Mouse (Mus musculus): ENCODE data around the gene Bdkrb2. TPM values are rescaled to one million over a fixed set of nuclear protein-coding genes. Genes with fewer than 3 reads are reported as not detected.

Gene Bdkrb2
- total RNA-seq, 4 experiments from 2014 or later = 0.68 to 1.3 (median 1.0) TPM

DNA sequence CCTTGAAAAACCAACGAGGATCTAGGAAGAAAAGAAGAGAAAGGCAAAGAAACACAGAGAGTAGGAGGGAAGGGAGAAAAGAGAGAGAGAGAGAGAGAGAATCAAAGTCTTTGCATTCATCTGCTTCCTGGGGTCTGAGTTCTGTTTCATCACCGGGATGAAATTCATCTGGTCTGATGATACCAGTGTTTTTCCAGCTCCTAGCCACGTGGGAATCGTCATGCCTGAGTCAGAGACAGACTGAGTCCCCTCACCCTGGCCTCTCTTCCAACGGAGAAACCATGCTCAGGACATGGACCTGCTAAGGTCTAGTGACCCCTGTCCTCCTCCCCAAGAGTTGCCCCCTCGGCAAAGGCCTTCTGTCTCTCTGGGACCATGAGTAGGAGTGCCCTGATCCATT is 16.5 kb upstream of the Bdkrb2 start:
- DNase-seq (ENCODE audit: low spot score in 2 of 2) = no peak

- no peak for DNase-seq (ENCODE audit: low spot score in 2 of 2)
These were observed 15.9 kb upstream of the Bdkrb2 start for GRCm38 (mm10) chr12:105547151-105547550.

DNA sequence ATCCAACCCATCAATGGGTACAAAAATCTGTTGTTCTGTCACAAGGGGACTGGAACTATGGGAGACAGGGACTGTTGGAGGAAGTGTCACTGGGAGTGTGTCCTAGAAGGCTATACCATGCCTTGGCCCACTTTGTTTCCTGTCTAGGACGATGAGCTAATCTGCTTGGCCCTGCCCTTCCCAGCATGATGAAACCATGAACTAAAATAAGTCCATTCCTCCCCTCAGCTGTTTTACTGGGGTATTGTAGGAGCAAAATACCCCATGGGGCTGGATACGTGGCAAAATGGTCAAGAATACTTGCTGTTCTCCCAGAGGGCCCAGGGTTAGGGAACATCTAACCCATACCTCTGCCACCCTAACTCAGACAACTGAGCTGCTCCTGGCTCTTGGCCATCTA is 15.0 kb upstream of the Bdkrb2 start:
- no peak for DNase-seq (ENCODE audit: low spot score in 2 of 2)

DNA sequence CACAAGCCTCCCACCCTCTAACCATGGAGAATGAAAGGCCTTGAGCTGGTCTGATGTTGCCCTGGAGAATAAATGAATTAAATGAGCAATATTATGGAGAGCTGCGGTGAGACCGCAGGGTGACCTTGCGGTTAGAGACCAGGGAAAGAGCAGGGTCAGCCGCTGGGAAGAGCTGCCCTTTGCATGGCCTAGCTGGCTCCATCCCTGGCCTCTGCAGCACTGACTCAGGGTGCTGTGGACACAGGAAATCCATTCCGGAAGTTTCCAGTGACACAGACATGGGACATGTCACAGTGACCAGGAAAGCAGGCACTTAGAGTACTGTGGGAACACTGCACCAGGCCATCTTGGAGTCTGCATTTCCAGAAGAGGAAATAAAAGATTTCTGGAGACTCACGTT is 14.1 kb upstream of the Bdkrb2 start:
- no peak for DNase-seq (ENCODE audit: low spot score in 2 of 2)

DNA sequence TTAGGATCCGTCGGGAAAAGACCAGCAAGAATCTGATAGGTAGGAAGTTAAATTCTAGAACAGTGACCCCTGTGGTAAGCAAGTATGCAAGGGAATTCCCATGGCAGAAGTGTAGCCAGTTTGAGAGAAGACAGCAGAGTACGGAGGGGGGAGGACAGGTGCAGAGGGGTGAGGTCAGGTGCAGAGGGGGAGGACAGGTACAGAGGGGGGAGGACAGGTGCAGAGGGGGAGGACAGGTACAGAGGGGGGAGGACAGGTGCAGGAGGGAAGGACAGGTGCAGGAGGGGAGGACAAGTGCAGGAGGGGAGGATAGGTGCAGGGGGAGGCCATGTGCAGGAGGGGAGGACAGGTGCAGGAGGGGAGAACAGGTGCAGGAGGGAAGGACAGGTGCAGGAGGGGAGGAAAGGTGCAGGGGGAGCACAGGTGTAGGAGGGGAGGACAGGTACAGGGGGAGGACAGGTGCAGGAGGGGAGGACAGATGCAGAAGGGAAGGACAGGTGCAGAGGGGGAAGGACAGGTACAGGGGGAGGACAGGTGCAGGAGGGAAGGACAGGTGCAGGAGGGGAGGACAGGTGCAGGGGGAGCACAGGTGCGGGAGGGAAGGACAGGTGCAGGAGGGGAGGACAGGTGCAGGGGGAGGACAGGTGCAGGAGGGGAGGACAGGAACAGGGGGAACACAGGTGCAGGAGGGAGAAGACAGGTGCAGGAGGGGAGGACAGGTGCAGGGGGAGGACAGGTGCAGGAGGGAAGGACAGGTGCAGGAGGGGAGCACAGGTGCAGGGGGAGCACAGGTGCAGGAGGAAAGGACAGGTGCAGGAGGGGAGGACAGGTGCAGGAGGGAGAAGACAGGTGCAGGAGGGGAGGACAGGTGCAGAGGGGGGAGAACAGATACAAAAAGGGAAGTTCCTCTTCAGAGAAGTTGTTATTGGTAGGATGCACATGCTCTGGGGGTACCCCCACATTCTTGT is 12.9 kb upstream of the Bdkrb2 start:
- no peak for DNase-seq (ENCODE audit: low spot score in 2 of 2)

DNA sequence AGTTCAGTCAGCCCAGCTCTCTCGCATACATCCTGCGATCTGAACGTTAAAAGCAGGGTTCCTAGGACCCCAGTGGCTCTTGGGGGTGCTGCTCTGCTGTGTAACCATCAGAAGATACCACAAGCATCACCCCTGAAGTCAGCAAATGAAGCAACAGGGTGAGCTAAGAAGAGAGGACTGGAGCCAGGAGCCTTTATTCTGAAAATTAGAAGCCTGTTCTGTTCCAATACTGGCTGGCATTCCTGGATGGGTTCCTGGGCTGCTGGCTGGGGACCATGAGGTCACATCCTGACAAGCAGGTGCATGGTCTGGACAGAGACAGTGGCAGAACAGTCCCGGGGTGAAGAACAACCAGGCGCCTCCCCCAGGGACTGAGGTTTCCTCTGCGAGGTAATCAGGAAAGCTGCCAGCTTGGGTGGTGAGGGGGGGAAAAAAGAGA is 11.5 kb upstream of the Bdkrb2 start:
- no peak for DNase-seq (ENCODE audit: low spot score in 2 of 2)

- no peak for DNase-seq (ENCODE audit: low spot score in 2 of 2)
These were observed 8.8 kb upstream of the Bdkrb2 start for GRCm38 (mm10) chr12:105554151-105554772.

GRCm38 (mm10) chr12:105555172-105555571 is 7.9 kb upstream of the Bdkrb2 start:
- no peak for DNase-seq (ENCODE audit: low spot score in 2 of 2)

DNA sequence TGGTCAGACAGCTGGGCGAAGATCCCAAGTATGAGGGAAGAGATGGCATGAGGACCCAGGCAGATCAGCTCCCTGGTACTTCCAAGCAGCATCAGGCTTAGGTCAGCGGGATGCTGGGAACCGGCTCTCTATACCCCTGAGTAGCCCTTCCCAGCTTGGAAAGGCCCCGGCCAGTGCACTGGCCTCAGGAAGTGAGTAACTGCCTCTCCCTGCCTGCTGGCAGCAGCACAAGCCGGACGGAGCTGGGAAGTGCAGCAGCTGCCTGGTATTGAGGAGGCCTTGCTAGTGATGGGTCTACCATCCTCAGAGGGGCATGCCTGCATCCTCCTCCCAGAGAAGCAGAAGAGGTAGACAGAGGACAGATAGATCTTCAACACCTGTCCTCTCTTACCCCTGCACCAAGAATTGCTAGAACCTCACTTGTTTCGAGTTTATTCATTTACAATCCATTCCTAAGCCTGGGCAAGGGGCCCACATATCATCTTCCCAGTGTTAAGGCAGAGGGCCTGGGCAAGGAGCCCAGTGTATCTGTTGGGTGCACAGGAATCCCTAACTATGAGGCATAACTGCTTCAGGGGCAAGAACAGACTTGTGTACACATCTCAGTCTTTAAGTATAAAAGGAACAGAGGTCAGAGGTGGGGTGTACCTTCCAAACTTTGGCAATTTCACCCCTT is 5.6 kb upstream of the Bdkrb2 start:
- DNase-seq (ENCODE audit: low spot score in 2 of 2) = no peak

DNA sequence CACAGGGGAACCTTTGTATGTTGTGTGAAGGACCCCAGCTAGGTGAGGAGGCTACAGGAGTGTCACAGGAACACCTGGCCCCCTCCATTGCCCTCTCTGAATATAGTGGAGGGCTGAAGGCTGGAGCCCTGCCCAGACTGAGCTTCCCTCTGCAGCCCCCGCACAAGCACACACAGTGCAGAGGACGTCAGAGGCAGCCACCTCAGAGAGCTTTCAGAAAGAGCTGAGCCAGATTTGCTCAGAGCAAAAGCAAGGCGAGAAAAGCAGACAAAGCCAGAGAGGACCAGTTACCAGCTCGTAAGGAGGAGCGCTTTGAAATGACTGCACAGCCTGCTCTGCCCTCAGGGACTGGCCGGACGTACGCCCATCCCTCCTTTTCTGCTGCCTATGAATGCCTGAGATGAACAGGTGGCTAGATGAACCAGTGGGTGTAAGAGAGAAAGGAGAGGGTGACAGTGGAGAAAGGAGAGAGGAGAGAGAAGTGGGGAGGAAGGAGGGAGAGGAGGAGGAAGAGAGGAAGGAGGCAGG is 2.0 kb upstream of the Bdkrb2 start:
- no peak for DNase-seq (ENCODE audit: low spot score in 2 of 2)

DNA sequence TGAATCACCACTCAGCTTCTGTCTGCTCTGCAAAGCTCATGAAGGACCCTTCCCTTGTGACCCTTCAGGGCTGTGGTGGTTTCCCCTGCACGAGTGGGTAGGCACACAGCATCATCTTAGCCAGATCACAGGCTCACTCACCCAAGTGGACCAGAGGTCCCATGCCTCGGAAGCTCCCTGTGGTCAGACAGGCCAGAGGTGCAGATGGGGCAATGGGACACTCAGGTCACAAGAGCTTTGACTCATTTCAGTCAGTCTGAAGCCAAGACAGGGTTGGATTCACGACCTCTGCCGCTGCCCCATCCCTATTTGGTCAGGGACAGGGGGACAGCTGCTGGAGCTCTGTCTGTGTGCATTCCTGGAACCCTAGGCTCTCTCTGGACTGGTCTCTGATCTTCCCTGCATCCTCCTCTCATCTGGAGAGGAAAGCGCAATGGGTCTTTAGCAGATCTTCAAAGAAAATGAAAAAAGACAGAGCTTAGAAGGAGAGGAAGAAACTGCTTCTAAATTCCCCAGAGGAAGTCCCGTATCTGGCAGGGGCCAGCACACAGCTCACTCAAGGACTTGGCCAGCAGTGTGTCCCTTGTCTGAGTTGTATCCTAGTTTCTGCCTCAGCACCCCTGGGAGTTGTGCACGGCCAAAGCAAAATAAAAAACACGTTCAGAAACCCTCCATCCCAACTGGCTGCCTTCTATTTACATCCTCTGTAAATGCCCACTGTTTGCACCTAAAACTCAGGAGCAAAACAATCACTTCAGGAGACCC is 788 bp upstream of the Bdkrb2 start:
- DNase-seq (ENCODE audit: low spot score in 2 of 2) = no peak

GRCm38 (mm10) chr12:105563726-105564275 is 775 bp downstream of the Bdkrb2 start:
- DNase-seq (ENCODE audit: low spot score in 2 of 2) = no peak

DNA sequence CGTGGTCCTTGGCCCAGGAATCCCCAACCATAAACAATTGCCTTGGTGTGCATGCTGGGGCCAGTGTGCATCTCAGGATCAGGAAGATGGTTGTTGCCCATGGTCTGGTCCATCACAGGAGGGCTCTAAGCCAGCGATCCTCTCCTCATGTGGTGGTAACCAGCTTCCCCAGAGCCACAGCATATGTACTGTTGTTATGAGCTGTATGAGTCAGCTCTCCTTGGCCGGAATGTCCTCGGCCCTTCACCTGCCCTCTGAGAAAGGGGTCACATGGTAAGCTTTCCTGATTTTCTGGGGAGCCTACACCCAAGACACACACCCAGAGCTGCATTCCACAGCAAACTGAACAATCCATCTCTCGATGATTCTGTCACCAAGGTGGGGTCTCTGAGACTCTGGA is 2.2 kb downstream of the Bdkrb2 start:
- DNase-seq (ENCODE audit: low spot score in 2 of 2) = no peak

GRCm38 (mm10) chr12:105571867-105572266 is 8.8 kb downstream of the Bdkrb2 start:
- no peak for DNase-seq (ENCODE audit: low spot score in 2 of 2)

GRCm38 (mm10) chr12:105572622-105573021 is 9.6 kb downstream of the Bdkrb2 start:
- DNase-seq (ENCODE audit: low spot score in 2 of 2) = no peak

DNA sequence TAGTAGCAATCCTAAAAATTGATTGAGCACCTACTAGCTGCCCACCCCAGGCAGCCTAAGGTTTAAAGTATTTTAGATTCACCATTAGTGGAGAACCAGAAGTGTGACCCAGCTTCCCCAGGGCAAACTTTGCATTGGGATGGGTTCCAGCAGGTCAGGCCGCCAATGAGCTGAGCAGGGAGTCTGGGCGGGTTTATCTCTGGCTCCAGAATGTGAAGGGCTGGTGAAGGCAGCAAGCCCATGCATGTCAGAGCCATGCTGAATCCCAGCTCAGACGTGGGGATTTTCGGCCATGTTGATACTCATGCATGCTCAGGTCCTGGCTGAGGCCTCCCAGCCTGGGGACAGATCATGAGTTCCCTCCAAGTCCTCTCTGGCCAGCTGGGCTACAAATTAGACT is 11.3 kb downstream of the Bdkrb2 start:
- no peak for DNase-seq (ENCODE audit: low spot score in 2 of 2)

DNA sequence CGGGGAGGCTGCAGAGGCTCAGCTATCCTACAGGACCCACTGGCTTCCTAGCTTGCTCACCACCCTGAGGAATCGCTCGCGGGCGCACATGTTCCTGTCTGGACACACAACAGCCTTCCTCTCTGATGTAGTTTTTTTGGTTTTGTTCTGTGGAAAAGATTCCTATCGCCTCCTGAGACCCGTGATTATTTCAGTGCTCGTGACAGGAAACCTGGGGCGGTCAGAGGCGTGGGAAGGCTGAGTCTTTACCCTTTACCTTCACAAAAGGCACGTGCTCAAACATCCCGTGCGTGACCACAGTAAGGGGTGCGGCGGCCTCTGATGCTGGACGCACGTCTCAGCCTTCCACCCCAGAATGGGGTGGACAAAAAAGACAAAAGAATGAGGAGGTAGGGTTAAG is 17.5 kb downstream of the Bdkrb2 start:
- DNase-seq (ENCODE audit: low spot score in 2 of 2) = no peak

GRCm38 (mm10) chr12:105582486-105582885 is 19.5 kb downstream of the Bdkrb2 start:
- no peak for DNase-seq (ENCODE audit: low spot score in 2 of 2)

GRCm38 (mm10) chr12:105583484-105583883 is 20.5 kb downstream of the Bdkrb2 start:
- no peak for DNase-seq (ENCODE audit: low spot score in 2 of 2)

DNA sequence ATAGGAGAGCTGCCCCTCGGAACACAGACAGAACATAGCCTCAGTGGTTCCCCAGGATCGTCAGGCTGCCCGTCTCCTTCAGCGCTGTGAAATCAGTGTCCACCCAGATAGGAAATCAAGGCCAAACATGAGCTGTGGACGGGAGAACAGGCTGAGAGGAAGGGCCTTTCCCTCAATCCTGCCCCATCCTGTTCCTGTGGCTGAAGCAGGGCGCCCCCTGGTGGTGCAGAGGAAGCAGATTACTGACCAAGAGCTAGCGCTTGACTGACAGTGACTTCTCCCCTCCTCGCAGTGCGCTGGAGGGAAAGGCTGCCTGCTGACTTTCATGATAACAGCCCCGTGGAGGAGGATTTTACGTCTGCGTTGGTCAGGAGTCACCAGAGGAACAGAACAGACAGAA is 21.8 kb downstream of the Bdkrb2 start:
- DNase-seq (ENCODE audit: low spot score in 2 of 2) = peak; percentile 60 to 72

DNA sequence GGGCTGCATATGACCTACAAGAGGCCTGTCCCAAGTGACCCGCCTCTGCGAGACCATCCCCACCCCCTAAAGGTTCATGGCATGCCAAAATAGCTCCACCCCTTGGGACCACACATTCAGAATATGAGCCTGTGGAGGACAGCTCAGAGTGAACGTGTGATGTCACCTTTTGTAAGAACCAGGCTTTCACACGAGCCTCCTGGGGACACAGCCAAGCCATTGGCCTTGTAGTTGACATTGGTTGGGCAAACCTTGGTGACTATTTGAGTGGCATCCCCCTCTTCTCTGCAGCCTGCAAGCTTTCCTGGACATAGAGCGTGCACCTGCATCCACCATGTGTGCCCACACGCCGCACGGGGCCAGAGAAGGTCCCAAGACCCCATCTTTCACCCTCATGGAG is 24.5 kb downstream of the Bdkrb2 start:
- no peak for DNase-seq (ENCODE audit: low spot score in 2 of 2)

Data from layer of hippocampus, adult 8-10 months (tissue).